Mouse (Mus musculus) kidney, embryonic 14.5 days (tissue): ENCODE measurements at regions not wholly inside any gene's neighbourhood (a gene's known extent, or its start where the extent isn't known, plus 50 kb on each side); places are given as distances from the start of the nearest gene placed in this dataset.
A peak's percentile ranks its signal among the peaks of the same experiment; 100 is the strongest.

ENCODE experiments used
- ATAC-seq: fragments of 200-750 bp; cut with Nextera tagmentation; 2 replicates; pipeline ENCODE4 v1.8.0; 2017; ENCODE audit warnings: moderate number of reproducible peaks, mild to moderate bottlenecking, moderate TSS enrichment, moderate library complexity; ENCODE audit not compliant: low FRiP score, low TSS enrichment
- H3K27ac ChIP-seq: fragments of 300-500 bp; sonication (generic); 2 replicates; pipeline ENCODE4 v1.5.1; 2014; ENCODE audit warnings: low read depth, mild to moderate bottlenecking, low read length, moderate library complexity, mixed read lengths
- H3K27me3 ChIP-seq: fragments of 300-500 bp; sonication (generic); 2 replicates; pipeline ENCODE4 v1.6.1; 2014; ENCODE audit warnings: mild to moderate bottlenecking, low read length; ENCODE audit not compliant: control insufficient read depth, insufficient read depth
- H3K36me3 ChIP-seq: fragments of 300-500 bp; sonication (generic); 2 replicates; pipeline ENCODE4 v1.6.1; 2014; ENCODE audit warnings: low read length, mixed read lengths; ENCODE audit not compliant: control insufficient read depth, insufficient read depth
- H3K4me1 ChIP-seq: fragments of 300-500 bp; sonication (generic); 2 replicates; pipeline ENCODE4 v1.6.1; 2014; ENCODE audit warnings: low read length, mixed read lengths; ENCODE audit not compliant: control insufficient read depth, insufficient read depth
- H3K4me2 ChIP-seq: fragments of 300-500 bp; sonication (generic); replicated peaks from 2 replicates; pipeline ENCODE4 v1.6.1; 2014; ENCODE audit warnings: low read depth, mild to moderate bottlenecking, low read length
- H3K4me3 ChIP-seq: fragments of 300-500 bp; sonication (generic); 2 replicates; pipeline ENCODE4 v1.5.1; 2014; ENCODE audit warnings: mild to moderate bottlenecking, low read length
- H3K9ac ChIP-seq: fragments of 300-500 bp; sonication (generic); 2 replicates; pipeline ENCODE4 v1.6.1; 2014; ENCODE audit warnings: low read depth, mild to moderate bottlenecking, low read length, moderate library complexity
- H3K9me3 ChIP-seq: fragments of 300-500 bp; sonication (generic); 2 replicates; pipeline ENCODE4 v1.6.1; 2016; ENCODE audit warnings: low read length; ENCODE audit not compliant: control insufficient read depth
- WGBS: fragments of 180-500 bp; shearing (Covaris S2); extraction: QIAGEN DNeasy Blood & Tissue Kit; methylation state at CpG from one replicate; pipeline ENCODE4 v1.1.7; 2014; 5-methylcytosine and 5-hydroxymethylcytosine counted together

DNA sequence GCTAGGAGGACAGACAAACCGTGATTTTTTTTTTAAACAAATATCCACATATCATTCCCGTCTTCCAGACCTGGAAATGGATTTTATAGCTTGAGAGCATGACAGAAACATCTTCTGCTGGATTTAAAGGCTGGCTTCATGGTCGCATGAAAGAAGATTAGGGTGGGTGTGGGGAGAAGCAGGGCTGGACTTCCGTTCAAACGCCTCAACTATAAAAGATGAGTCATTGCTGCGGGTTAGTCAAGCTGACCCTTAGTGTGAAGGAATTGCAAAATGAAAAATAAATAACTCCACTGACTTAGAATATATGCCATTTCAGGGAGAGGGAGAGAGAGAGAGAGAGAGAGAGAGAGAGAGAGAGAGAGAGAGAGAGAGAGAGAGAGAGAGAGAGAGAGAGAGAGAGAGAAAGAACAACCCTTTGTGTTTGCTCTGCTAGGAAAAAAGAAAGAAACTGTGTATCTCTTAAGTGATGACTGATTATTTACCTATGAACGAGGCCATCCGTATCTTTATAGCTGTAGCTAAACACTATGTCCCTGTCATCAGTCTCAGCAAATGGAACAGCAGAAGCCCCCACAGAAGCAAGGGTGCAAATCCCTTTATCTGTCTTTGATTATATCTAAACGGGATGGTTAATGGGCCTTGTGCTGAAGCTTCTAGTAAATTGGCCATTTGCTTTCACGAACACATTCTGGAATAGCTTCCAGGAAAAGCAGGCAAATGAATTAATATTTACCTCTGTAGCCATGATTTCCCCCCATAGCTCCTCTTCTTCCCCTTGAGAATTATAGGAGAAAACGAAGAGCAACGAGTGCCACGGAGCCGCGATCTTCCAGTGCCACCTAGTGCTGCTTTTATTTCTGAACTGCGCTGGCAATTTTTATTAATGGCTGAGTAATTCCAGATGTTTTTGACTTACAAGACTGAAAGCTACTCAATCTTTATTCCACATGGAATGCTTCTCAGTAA is 199.4 kb upstream of the Tacr3 start:
- ATAC-seq = peak; percentile 66; the same call in 1 of the 2 replicates
- peak overlapping the region; percentile 28; the same call in 1 of the 2 replicates for H3K9ac ChIP-seq
- peak overlapping the region; percentile 27 for H3K4me2 ChIP-seq
- 0 out of 2 replicates have a peak overlapping the region, but pooled peaks have one; percentile 24 for H3K27ac ChIP-seq
- H3K27me3 ChIP-seq = no peaks in the 10 kb centered on the region
- no peaks in the 10 kb centered on the region for H3K9me3 ChIP-seq
- 17% methylated on average over 16 of the region's 16 CpGs for WGBS
- H3K36me3 ChIP-seq = no peaks in the 10 kb centered on the region
- H3K4me3 ChIP-seq = peak overlapping the region; percentile 13
- H3K4me1 ChIP-seq = no peaks in the 10 kb centered on the region

DNA sequence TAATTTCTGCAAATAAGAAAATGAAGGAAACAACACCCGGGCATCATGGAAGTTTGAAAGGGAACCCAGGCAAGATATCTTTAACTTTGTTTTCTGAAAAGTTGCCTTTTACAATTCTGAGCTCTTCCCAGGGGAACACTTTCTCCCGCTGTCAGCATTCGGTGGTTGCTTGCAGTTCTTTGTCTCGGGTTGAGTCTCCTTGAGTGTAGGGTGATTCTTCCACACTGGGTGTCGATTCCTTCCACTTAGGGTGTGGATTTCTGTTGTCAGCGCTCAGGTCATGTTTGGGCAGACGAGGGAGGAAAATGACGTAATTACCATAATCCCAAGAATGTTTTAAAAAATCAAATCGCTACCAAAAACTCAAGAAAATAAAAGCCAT is 198.7 kb upstream of the Tacr3 start:
- H3K4me2 ChIP-seq = peak overlapping the region; percentile 27; the same call in 1 of the 2 replicates
- H3K9me3 ChIP-seq = no peaks in the 10 kb centered on the region
- 40% methylated on average over 9 of the region's 9 CpGs for WGBS
- H3K36me3 ChIP-seq = no peaks in the 10 kb centered on the region
- H3K4me1 ChIP-seq = no peaks in the 10 kb centered on the region
- peak overlapping the region; percentile 13 for H3K4me3 ChIP-seq
- no peaks in the 10 kb centered on the region for H3K27me3 ChIP-seq
- no peak overlapping the region for H3K9ac ChIP-seq
- H3K27ac ChIP-seq = no peak overlapping the region
- peak; percentile 53; the same call in 1 of the 2 replicates for ATAC-seq

DNA sequence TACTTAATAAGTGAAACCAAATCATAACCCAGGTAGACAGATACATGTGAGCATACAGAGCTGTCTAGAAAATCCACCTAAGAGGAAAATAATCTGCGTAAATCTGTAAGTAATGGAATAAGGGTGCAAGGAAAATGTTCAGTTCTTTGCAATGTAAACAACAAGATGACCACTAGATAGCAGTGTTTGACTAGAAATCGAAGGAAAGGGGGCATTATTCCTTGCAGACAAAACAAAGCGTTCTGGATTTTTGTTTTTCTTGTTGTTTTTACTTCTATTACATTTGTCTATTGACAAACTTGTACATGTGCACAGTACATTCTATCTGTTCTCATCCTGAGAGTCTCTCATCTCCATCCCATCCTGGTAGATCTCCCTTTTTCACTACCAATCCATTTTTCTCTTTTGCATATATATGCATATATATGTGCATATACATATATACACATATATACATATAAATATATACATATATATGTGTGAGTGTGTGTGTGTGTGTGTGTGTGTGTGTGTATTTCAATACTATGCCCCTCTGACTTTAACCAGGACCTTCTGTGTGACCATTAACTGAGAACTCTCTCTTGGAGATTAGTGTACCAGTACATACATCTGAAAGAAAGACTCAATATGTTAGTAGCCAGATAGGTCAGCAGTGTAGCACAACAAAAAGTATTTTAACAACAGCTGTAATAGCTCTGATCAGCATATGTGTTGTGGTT is 179.9 kb upstream of the Tacr3 start:
- no peaks in the 10 kb centered on the region for H3K27me3 ChIP-seq
- H3K4me1 ChIP-seq = no peaks in the 10 kb centered on the region
- no peaks in the 10 kb centered on the region for H3K9me3 ChIP-seq
- H3K36me3 ChIP-seq = no peaks in the 10 kb centered on the region
- no peak for ATAC-seq
- H3K9ac ChIP-seq = no peak overlapping the region
- no peak overlapping the region for H3K4me2 ChIP-seq
- no peak overlapping the region for H3K27ac ChIP-seq
- 50% methylated on average over 3 of the region's 3 CpGs for WGBS
- H3K4me3 ChIP-seq = no peak overlapping the region

DNA sequence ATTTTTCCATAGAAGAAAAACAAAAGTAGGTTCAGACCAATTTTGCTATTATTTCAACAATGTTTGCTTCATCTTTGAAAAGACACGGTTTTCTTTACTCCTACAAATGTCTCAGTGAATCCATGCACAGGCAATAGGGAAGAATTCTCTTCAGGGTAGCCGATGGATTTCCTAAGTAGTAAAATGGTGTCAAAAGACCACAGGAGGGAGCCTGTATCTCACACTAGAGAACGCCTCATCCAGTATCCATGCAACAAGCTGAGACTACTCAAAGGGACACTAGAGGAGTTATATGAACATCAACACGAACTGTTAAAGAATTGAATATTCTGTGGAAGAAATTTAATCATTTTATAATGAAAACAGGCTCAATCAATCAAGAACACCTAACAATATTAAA is 174.8 kb upstream of the Tacr3 start:
- no peaks in the 10 kb centered on the region for H3K36me3 ChIP-seq
- H3K4me2 ChIP-seq = no peak overlapping the region
- H3K27ac ChIP-seq = no peak overlapping the region
- WGBS = 32% methylated on average over 4 of the region's 4 CpGs
- ATAC-seq = peak; percentile 80
- H3K4me1 ChIP-seq = no peaks in the 10 kb centered on the region
- no peak overlapping the region for H3K9ac ChIP-seq
- no peaks in the 10 kb centered on the region for H3K27me3 ChIP-seq
- no peak overlapping the region for H3K4me3 ChIP-seq
- no peaks in the 10 kb centered on the region for H3K9me3 ChIP-seq

DNA sequence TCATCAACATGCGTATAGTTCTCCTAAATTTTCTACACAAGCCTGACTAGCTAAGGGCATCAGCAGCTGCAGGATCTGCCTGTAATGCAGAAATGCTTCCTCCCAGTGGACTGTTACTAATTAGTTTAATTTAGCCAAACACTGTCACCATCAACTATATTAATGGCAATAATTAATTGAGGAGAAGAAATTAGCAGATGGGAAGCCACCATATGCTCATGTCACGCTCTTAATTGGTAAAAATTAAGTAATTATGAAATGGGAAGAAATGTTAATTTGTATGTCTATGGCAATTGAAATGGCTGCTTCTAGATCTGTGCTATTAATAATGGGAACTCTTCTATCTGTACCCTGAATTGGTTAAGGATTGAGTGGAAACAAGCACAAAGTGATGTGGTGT is 133.9 kb upstream of the Tacr3 start:
- H3K9me3 ChIP-seq = no peaks in the 10 kb centered on the region
- no peaks in the 10 kb centered on the region for H3K27me3 ChIP-seq
- H3K4me1 ChIP-seq = no peaks in the 10 kb centered on the region
- no peak for ATAC-seq
- no peak overlapping the region for H3K27ac ChIP-seq
- no peak overlapping the region for H3K4me3 ChIP-seq
- H3K9ac ChIP-seq = no peak overlapping the region
- H3K36me3 ChIP-seq = no peaks in the 10 kb centered on the region
- WGBS = 96% methylated on average over 2 of the region's 2 CpGs
- no peak overlapping the region for H3K4me2 ChIP-seq

DNA sequence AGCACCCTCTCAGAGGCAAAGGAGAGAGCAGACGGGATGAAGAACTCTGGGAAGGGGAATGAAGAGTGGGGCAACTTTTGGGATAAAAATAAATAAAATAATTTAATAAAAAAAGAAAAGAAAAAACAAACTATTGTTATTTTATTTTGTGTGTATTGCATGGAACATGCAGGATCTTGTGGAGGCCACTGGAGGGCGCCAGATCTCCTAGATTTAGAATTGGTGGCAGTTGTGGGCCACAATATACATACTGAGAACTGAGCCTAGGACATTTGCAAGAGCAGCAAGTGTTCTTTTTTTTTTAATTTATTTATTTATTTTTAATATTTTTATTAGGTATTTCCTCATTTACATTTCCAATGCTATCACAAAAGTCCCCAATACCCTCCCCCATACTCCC is 110.2 kb upstream of the Tacr3 start:
- ATAC-seq = no peak
- WGBS = 42% methylated on average over 2 of the region's 2 CpGs
- H3K4me2 ChIP-seq = no peak overlapping the region
- H3K27me3 ChIP-seq = no peaks in the 10 kb centered on the region
- no peaks in the 10 kb centered on the region for H3K4me1 ChIP-seq
- no peaks in the 10 kb centered on the region for H3K36me3 ChIP-seq
- H3K4me3 ChIP-seq = no peak overlapping the region
- H3K9ac ChIP-seq = no peak overlapping the region
- H3K27ac ChIP-seq = no peak overlapping the region
- no peaks in the 10 kb centered on the region for H3K9me3 ChIP-seq

DNA sequence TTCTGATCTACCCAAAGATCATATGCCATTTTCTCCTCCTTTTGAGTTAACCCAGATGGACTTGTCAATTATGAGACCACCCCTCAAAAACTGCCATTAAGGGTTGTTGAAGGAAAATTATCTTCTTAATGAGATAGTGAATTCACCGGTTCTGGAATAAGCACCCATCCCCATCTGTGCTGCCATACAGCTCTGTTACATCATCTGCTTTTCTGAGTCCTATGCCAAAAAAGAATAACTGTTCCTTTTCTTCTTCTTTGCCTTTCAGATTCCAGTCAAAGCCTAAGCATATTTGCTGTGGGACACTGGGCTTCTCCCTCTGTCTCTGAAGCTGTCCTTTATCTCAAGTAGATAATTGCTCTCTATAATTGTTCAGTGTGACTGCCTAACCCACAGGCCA is 93.1 kb upstream of the Tacr3 start:
- 79% methylated on average over 1 of the region's 1 CpGs for WGBS
- no peak overlapping the region for H3K9ac ChIP-seq
- H3K4me2 ChIP-seq = no peak overlapping the region
- H3K27me3 ChIP-seq = no peaks in the 10 kb centered on the region
- no peak overlapping the region for H3K4me3 ChIP-seq
- no peaks in the 10 kb centered on the region for H3K4me1 ChIP-seq
- no peaks in the 10 kb centered on the region for H3K9me3 ChIP-seq
- no peak overlapping the region for H3K27ac ChIP-seq
- H3K36me3 ChIP-seq = no peaks in the 10 kb centered on the region
- ATAC-seq = no peak

DNA sequence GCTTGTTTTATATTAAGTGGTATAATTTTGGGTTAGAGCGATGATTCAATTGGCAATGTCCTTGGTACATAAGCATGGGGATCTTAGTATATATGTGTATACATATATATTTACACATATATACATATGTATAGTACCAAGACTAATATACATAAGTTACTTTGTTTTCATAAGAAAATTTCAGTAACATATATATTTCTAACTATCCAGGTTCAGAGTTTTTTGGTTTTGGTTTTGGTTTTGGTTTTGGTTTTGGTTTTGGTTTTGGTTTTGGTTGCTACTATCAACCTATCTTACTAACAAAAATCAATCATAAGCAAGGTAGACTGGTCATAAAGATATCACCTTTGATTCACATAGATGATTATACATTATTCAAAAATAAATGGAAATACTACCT is 67.7 kb upstream of the Tacr3 start:
- Histone ChIP-seq H3K4me2 (no peak overlapping the region), H3K4me3 (no peak overlapping the region)
- WGBS = 96% methylated on average over 1 of the region's 1 CpGs

More for the DNA sequence above, 67.7 kb upstream of the Tacr3 start:
- no peaks in the 10 kb centered on the region for H3K36me3 ChIP-seq
- ATAC-seq = no peak
- H3K27ac ChIP-seq = no peak overlapping the region
- H3K9me3 ChIP-seq = no peaks in the 10 kb centered on the region
- H3K4me1 ChIP-seq = no peaks in the 10 kb centered on the region
- H3K27me3 ChIP-seq = no peaks in the 10 kb centered on the region
- no peak overlapping the region for H3K9ac ChIP-seq
